9 mouse cellular contexts compared by ENCODE assay signal in genomic region chr7:135485796-135486410, GRCm38 (mm10). TPM values are rescaled to one million over a fixed set of nuclear protein-coding genes. Genes with fewer than 3 reads are reported as not detected.
DNase-seq lines count a peak whose midpoint lies in the region; ATAC-seq and TF ChIP-seq lines count a peak whose summit lies in the region.
"Had no signal": no experiment of that assay in that cellular context is flagged by ENCODE, and none has a peak within 500 bp of the region (broad histone marks: within the 10 kb centered on the region; RNA-seq: fewer than 3 reads in every experiment).

No protein-coding gene starts in this region.

- no peaks in the 10 kb centered on the region for H3K9me3 ChIP-seq in neural tube, embryonic 13.5 days

- H3K27ac ChIP-seq in thymus, adult 2 months (ENCODE audit: control insufficient read depth, insufficient read depth, low read length): no peak overlapping the region
- no peak overlapping the region for H3K27ac ChIP-seq in neural tube, embryonic 13.5 days (replicated peaks)

- H3K9ac ChIP-seq in neural tube, embryonic 13.5 days: peak overlapping the region; percentile 22; the same call in 1 of the 2 replicates

- peak; percentile 78 for ATAC-seq in neural tube, embryonic 13.5 days (ENCODE audit: low read depth)

- DNase-seq in adrenal gland, adult (ENCODE audit: inconsistent age in 2 of 2, low spot score in 1 of 2): peak; percentile 38 to 53
- no peak for DNase-seq in adrenal gland, postnatal 4 days (ENCODE audit: low spot score in 2 of 2)
- peak; percentile 60 for DNase-seq in thymus, postnatal 4 days
- DNase-seq in thymus, adult 2 months: no peak
- peak; percentile 51 to 58 for DNase-seq in frontal cortex, postnatal 36 days (ENCODE audit: low spot score in 2 of 2)
- peak; percentile 51 to 78 for DNase-seq in left cerebral cortex, postnatal 10 days (ENCODE audit: extremely low spot score in 1 of 2, low spot score in 2 of 2)
- no peak for DNase-seq in urinary bladder, postnatal 10 days (ENCODE audit: low spot score)

- H3K4me1 ChIP-seq in thymus, adult 2 months (replicated peaks; ENCODE audit: control insufficient read depth, insufficient read depth, low read length): no peaks in the 10 kb centered on the region
- H3K4me1 ChIP-seq in neural tube, embryonic 13.5 days (replicated peaks): peaks cover 25% of the 10 kb centered on the region

- intact Hi-C loops in left cerebral cortex, postnatal 10 days (cut with DNase I): loop anchor here (2.0 to 10.0 kb wide), 4 partner anchors 83 to 1814 kb away; no protein-coding TSS in a partner anchor

- whole genome bisulfite sequencing in thymus, adult 2 months: 52% methylated on average over 12 of the region's 12 CpGs
- 15% methylated on average over 12 of the region's 12 CpGs for WGBS in neural tube, embryonic 13.5 days

- no peak for TF ChIP-seq POLR2A in thymus, adult 2 months (IDR thresholded peaks at IDR 0.05; ENCODE audit: control insufficient read depth, extremely low read depth, insufficient read depth, low read length, poor library complexity)

- no peaks in the 10 kb centered on the region for H3K36me3 ChIP-seq in thymus, adult 2 months (ENCODE audit: control insufficient read depth, insufficient read depth, low read length)
- H3K36me3 ChIP-seq in neural tube, embryonic 13.5 days: no peaks in the 10 kb centered on the region

- H3K4me2 ChIP-seq in neural tube, embryonic 13.5 days: no peak overlapping the region

- H3K4me3 ChIP-seq in thymus, adult 2 months (ENCODE audit: control insufficient read depth, insufficient read depth, low read length): no peak overlapping the region
- no peak overlapping the region for H3K4me3 ChIP-seq in neural tube, embryonic 13.5 days
- H3K4me3 ChIP-seq: megakaryocyte, embryonic 14.5 days had no signal

- no peaks in the 10 kb centered on the region for H3K27me3 ChIP-seq in thymus, adult 2 months (ENCODE audit: control insufficient read depth, insufficient read depth, low read length)
- peaks cover 37% of the 10 kb centered on the region for H3K27me3 ChIP-seq in neural tube, embryonic 13.5 days

- no peak for TF ChIP-seq CTCF in thymus, adult 2 months (IDR thresholded peaks at IDR 0.05; ENCODE audit: borderline replicate concordance, control insufficient read depth, extremely low read depth, insufficient read depth, low read length, poor library complexity)

RNA-seq across cellular contexts. Expression of gene Clrn3, which starts 42.6 kb away (rescaled TPM):
- total RNA-seq in adrenal gland, postnatal 4 days (2021): 1 to 10 TPM in 1 of 2 experiments, not detected in 1; 3.8 TPM
- 0.34 and 0.58 TPM in 2 replicates for polyA plus RNA-seq in thymus, adult 2 months (2012; rRNA removed)
- not detected for total RNA-seq in left cerebral cortex, postnatal 10 days (2021)
- 0.11 TPM in 1 of 2 replicates, not detected in the other for polyA plus RNA-seq in neural tube, embryonic 13.5 days (2015; fragmentation: Nextera tagmentation; extraction: Ambion mirVana)

RNA-seq across cellular contexts. Expression of gene Ptpre, which starts 51.4 kb away (rescaled TPM):
- 1 to 10 TPM; 6.6 to 7.7 TPM for total RNA-seq in adrenal gland, postnatal 4 days (2021)
- polyA plus RNA-seq in thymus, adult 2 months (2012; rRNA removed): 19.7 and 19.9 TPM in 2 replicates
- total RNA-seq in left cerebral cortex, postnatal 10 days (2021): 10 to 100 TPM; 32.5 to 32.8 TPM
- 4.1 and 5.3 TPM in 2 replicates for polyA plus RNA-seq in neural tube, embryonic 13.5 days (2015; fragmentation: Nextera tagmentation; extraction: Ambion mirVana)

Comparison
In these comparisons a context has a peak if more than half of its experiments do, and no peak if none do; other contexts are left out.
1. DNase-seq: peak in adrenal gland, adult (2 of 2), thymus, postnatal 4 days (single experiment), frontal cortex, postnatal 36 days (2 of 2) and left cerebral cortex, postnatal 10 days (2 of 2); none in adrenal gland, postnatal 4 days (0 of 2), thymus, adult 2 months (single experiment) and urinary bladder, postnatal 10 days (single experiment).